Mouse (Mus musculus): ENCODE results near the gene Vps72.
"Not testable (repeated sequence)": the region's sequence is repeated elsewhere in the genome, so short reads cannot be mapped to it uniquely, and the experiment has no call there.

Gene Vps72

DNA sequence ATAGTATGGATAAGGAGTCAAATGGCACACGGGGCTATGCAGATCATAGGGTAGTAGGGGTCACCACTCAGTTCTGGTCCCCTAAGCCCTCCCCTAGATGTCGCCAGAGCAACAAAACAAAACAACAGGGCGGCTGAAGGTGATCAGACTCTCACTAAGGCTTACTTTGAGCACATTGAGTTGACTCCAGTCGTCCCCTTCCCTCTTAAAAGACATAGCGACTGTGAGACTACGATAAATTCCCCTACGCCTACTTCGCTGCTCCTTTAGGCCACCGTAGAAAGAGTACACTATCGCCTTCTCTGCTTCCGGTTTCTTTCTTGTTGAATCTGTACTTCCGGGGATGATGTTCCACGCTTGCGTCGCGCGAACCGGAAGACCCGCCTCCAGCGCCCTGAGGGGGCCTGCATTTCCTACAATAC, 22.9 kb downstream of the Vps72 start, which contains the start of the genes Scnm1 and Lysmd1:
Gene Scnm1, minus strand, starts transcription at position 332 of the 422 bp plus-strand sequence.
Gene Lysmd1, plus strand, starts transcription at position 409 of the 422 bp plus-strand sequence.
- peak; percentile 82 for DNase-seq (ENCODE audit: low read depth)

DNA sequence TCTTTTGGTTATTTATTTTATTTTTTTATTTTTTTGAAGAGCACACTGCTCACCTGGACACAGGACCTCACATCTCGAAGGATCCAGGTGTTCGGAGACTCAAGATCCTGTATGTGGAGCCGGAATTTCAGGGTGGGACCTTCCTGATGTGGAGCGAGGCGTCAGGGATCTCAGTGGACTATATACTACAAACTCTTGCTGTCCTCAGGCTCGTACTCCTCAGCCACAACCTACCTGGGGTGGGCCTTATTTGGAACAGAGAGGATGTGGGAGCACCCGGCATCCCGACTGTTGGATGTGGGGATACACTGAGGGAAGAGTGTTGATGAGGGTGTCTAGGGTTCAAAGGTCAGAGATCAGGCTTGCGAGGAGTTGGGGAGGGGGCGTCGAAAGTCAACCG, 23.3 kb downstream of the Vps72 start:
- not testable (repeated sequence) for DNase-seq (ENCODE audit: low read depth)

DNA sequence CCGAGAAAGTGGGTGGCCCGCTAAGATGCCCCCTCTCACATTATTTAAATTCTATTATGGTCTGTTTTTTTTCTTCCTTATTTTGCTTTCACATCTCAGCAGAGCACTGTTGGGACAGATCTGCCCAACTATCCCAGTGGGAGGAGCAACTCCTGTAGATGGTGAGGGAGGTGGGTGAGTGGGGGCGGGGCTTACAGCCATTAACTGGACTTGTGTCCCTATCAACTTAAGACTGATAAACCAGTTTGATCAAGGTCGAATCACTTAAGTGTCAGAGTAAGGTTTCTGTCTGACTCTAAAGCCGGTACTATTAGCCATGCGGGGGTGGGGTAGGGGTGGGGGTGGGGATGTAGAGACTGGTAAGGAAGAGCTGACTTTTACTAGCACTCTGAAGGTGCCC, 24.2 kb downstream of the Vps72 start:
- no peak for DNase-seq (ENCODE audit: low read depth)

DNA sequence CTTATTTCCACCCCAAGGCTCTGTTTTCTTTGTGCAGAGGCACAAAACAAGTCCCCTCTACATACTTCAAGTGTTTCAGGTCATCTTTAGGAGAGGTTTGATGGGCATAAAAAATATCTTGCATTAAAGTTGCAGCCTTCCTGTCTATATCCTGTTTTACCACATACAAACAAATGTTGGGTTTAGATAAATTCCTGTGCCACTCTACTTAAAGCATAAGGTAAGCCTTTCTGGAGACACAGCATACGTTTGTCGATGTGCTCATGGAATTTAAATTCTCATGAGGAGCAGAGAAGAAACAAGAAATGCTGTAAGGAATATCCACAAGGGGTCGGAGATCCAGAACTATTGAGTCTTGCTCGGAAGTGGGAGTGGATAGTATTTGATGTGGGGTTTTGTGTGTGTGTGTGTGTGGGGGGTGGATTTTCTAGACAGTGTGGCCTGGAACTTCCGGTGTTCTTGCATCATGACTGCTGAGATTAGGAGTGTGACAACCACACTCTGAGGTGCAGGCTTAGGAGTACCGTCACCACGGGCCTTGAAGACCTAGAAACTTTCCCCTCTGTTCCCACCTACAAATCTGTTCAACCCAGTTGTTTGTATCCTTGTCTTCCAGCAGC, 24.7 kb downstream of the Vps72 start:
- DNase-seq (ENCODE audit: low read depth), result no peak

DNA sequence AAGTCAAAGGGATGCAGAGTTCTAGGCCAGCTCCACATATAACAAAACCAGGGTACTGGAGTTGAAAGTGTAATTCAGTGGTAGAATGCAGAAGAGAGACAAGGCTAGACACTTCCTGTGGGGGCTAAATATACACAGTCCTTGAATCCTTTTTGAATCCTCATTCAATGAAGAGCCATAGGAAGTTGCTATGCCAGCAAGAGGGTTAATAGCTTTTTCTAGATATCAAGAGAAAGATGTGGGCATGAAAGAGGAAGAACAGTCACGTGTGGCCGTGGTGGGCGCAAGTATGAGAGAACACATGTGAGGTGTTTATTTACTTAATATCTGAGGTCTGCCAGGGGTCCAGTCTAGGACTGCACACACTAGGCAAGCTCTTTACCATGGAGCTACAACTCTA, 25.5 kb downstream of the Vps72 start:
- no peak for DNase-seq (ENCODE audit: low read depth)

DNA sequence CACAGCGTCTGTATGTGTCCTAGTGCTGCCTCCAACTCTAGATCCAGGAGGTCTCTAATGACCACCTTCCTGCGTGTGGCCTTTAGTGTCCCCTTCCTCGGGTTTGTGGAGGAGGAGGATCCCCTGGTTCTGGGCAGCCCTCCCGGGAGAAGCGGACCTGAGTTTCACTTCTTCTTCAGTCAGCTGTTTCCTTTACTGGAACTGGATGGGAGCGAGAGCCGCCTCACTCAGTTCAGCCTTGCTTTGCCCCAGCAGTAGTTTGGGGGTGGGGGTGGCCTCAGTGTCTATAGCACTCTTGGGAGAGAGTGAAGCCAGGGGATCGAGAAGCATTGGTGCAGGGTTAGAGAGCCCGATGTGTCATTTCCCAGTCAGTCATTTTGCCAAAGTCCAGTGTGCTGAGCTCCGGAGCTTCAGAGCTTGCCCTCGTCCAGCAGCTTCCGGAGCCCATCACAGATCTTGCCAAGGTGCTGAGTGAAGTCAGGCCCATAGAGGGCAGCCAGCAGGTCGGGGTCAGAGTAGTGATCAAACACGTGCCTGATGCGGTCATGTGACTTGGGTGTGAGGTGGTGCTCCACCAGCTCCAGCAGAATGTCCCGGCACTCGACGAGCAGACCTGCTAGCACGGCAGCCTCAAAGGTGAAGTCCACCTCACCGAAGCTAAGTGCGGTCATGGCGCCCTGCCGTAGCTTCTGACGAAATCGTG, 28.9 kb downstream of the Vps72 start:
- no peak for DNase-seq (ENCODE audit: low read depth)

DNA sequence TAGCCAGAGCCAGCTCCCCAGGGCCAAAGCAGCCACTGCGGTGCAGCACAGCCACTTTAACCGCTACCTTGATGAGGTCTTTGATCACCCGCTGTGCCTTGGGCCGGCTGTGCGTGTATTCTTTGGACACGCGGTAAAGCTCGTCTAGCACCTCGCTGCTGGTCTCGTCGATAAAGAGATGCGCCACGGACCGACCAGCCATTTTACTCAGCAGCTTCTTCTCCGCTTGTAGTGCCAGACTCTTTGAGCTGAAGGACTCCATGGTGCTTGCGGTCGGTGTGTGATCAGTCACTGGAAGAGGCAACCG, 29.4 kb downstream of the Vps72 start:
- DNase-seq (ENCODE audit: low read depth), result no peak

DNA sequence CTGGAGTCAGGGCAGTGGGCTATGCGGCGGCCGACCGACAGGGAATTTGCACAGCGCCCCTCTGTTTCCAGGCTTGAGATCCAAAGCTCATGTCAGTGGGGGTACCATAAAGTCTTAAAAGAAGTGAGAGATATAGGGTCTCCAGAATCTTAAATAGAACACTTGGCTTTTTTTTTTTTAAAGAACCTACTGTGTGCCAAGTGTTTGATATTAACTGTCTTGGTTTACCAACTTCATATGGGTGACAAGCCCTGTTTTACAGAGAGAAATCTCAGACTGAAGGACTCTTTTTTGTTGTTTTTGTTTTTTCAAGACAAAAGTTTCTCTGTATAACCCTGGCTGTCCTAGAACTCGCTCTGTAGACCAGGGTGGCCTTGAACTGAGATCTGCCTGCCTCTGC, 30.0 kb downstream of the Vps72 start:
- DNase-seq (ENCODE audit: low read depth), result no peak

DNA sequence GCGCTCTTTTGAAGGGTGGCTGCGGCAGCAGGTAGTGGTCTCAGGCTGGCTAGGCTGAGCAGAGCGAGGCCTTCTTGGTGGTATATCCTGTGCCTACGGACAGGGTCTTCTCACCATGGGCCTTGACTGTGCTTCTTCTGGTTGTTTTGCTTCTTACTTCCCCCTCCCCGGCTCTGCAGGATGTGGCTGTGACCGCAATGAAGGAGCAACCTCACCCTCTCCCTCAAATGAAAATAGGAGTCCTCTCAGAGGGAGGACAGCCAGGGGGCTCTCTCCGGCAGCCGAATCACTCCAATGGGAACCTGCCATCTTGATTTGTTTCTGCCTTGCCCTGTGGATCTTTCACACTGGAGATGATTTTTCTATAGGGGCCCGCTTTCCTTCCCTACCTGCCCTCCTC, 30.7 kb downstream of the Vps72 start:
- DNase-seq (ENCODE audit: low read depth), result no peak

DNA sequence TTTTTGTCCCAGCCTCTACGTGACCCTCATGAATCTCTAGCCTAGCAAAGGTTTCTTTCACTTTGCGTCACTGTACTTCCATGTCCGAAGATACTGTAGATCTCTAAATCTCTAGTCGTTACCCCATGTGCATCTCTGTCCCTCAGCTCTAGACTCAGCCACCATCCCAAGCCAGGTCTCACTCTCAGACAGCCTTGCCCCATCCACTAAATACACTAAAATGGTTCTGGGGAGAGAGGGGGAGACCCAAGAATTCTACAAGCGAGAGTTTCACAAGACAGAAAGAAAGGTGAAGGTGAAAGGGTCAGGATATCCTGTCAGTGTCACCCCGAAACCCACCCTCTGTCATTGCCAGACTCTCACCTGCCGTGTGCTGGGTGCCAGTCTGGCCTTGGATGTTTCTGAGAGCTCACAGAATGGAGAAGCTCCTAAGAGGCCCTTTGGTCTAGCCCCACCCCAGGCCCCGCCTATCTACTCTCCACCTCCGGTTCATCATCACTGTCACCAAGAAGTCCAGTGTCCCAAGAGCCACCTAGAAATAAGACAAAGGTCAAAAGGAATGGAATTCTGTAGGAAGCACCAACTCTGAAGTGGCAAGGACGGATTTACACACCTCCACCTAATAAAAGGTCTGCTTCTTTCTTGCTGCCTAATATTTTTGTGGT, 31.3 kb downstream of the Vps72 start, which contains the start of gene Tnfaip8l2:
Gene Tnfaip8l2, minus strand, starts transcription at position 409 of the 665 bp plus-strand sequence.
- DNase-seq (ENCODE audit: low read depth), result no peak

DNA sequence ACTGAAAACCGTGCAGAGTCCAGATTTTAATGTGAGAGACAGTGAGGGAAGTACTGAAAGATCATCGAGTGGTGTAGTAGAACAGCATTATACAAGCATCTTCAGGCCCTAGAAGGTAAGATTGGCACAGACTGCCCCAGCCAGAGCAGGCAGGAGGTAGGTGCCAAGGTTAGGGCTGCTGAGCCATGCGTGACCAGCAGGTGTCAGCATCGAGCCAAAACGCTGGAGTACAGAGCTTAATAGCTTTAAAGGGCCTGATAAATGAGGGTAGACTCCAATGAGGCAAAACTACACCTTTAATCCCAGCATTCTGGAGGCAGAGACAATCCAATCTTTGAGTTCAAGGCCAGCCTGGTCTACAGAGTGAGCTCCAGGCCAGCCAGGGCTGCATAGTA, 31.8 kb downstream of the Vps72 start:
- peak; percentile 64 for DNase-seq (ENCODE audit: low read depth)

DNA sequence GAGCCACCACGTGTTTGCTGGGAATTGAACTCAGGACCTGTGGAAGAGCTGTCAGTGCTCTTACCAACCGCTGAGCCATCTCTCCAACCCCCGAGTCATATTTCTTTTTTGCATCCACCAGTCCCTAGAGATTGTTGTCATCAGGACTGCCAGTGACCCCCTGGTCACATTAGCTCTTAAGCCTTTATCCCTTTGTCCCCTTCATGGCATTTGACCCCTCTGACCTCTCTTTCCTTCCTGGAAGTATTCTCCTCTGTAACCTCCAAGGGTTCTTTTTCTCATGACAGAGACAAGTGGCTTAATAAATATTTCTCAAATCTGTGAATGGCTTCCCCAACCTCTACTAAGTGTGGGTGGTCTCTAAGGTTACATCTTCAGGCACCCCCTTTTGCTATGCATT, 37.1 kb downstream of the Vps72 start:
- DNase-seq (ENCODE audit: low read depth), result no peak

DNA sequence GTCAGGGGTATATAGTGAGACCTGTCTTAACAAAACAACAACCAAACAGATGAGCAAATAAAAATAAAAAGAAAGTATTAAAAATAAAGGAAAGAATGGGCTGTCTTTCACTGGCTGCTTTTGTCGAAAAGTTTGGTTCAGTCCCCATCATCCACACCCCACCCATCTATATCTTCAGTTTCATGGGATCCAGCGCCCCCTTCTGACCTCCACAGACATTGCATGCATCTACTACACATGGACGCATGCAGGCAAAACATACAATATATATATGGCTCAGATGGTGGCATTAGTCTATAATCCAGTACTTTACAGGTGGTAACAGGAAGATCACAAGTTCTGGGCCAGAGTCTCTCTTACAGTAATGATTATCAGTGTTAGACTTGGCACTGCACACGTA, 43.1 kb downstream of the Vps72 start:
- DNase-seq (ENCODE audit: low read depth), result no peak

DNA sequence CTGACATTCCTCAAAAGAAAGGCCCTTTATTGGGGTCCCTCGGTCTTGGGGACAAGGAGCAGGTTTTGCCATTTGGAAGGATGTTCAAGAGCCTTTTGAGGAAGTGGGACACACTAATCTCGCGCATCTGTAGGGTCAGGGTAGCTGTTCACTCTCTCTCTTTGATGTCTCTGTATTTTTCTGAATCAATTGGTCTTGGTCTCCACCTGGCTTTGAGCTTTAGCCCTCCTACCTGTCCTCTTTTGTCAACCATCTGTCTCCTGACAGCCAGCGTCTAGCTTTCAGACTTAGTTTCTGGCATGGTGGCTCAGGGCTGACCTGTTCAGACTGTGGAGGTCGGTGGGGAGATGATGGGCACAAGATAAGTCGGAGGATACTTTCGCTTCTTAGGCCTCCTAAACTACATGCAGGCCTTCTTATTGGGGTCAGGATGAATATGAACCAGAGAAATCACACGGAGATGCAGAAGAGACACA, 48.7 kb downstream of the Vps72 start:
- DNase-seq (ENCODE audit: low read depth), result no peak

DNA sequence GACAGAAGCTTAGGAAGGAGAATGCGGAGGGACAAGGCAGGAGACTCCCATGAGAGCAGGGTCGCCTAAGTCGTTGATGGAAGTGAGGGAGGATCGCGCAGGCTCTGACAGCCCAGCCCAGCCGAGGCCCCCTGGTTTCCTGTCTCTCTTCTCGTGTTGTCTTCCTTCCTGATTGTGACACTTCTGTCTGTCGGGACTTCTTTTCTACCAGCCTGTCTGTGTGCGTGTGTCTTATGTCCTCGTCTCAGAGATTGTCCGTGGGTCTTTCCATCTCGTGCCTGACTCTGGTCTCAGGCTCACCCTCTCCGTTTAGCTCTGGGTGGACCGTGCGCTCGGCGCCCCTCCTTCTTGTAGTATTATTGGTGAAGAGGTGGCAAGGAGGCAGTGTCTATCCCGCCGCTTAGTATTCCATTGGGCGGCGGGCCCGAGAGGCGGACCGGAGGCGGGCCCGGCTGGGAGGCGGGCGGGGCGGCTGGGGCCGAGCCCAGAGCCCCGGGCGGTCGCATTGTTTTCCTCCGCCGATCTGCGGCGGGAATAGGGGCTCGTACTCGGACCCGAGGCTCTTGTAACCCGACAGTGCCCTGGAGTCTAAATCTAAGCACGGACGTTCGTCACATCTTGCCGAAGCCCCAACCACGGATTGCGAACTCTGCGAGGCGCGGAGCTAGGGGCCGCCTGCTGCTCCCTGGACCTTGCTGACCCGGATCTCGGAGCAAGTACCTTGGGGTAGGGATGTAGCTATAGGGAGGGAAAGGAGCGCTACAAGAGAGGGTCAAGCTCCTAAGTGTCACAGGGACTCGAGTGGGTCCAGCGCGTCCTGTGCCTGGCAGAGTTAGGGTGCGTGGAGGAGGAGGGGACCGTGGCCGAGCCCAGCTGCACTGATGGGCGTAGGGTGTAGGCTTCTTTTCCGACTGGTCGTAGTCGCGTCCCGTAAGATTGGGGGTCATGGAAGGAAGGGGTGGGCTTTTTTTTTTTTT, 49.5 kb downstream of the Vps72 start, which contains the start of gene Sema6c:
Gene Sema6c, plus strand, starts transcription at position 471 of the 977 bp plus-strand sequence.
- DNase-seq (ENCODE audit: low read depth), result peak; percentile 57

DNA sequence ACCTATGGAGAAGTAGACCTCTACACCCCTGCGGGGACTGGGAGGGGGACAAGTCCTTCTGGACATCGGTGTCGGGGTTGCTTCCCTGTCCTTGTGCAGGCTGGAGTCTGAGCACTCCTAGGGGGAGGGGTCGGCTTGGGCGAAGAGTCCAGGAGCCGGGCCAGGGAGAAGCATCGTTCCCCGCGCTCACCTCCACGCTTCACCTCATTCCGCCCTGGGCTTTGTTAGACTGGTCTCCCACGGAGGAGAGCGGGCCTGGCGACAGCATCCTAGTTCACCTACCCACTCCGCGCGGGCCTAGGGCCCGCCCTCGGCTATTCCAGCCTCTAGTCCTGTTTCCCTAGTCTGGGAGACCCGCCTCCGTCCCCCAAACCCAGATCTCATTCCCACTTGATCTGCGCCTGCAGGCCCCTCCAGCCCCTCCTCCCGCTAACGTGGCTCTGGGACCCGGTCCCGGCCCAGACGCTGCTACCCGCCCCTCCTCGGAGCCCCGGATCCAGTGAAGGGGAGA, 50.3 kb downstream of the Vps72 start:
- DNase-seq (ENCODE audit: low read depth), result no peak

DNA sequence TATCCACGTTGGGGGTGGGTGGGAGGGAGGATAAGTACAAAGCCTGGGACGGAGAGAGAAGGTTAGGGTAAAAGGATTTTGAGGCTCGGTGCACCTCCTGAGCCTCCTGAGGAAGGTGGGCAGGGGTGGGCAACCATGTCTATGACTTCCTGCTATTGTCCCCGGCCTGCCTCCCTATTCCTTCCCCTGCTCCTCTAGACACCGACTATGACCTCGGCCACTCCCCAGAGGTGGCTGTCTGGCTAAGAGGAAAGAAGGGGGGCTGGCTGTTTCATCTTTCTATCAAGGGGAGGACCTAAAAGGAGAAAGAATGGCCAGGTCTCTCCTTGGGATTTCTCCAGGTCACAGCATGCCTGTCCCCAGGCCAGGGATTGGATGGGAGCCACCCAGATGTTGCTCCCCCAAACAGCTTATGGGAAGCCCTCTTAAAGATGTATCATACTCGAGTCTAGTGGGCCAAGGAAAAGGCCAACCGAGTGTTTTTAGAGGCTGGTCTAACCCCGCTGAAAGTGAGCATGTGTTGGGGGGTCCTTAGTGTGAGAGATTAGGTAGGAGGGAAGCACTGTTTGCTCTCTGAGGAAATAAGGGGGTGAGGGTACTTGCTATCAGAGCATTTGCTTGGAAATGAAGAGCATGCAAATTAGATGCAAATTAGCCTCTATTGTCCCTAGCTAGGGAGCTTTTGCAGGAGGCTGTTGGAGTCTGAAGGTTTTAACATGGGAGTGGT, 51.0 kb downstream of the Vps72 start:
- DNase-seq (ENCODE audit: low read depth), result no peak

DNA sequence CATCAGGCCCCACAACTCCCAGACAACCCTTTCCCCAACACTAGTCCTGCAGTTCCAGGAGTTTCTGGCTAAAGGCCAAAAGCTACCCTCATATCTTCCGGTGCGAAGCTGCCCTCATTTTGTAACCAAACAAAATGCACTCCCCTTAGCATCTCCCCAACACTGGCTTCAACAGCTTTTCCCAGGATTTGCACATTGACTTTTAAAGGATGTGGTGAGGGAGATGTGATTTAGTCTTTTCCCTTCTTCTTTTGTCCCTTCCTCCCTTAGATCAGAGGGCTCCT, 51.5 kb downstream of the Vps72 start:
- no peak for DNase-seq (ENCODE audit: low read depth)

DNA sequence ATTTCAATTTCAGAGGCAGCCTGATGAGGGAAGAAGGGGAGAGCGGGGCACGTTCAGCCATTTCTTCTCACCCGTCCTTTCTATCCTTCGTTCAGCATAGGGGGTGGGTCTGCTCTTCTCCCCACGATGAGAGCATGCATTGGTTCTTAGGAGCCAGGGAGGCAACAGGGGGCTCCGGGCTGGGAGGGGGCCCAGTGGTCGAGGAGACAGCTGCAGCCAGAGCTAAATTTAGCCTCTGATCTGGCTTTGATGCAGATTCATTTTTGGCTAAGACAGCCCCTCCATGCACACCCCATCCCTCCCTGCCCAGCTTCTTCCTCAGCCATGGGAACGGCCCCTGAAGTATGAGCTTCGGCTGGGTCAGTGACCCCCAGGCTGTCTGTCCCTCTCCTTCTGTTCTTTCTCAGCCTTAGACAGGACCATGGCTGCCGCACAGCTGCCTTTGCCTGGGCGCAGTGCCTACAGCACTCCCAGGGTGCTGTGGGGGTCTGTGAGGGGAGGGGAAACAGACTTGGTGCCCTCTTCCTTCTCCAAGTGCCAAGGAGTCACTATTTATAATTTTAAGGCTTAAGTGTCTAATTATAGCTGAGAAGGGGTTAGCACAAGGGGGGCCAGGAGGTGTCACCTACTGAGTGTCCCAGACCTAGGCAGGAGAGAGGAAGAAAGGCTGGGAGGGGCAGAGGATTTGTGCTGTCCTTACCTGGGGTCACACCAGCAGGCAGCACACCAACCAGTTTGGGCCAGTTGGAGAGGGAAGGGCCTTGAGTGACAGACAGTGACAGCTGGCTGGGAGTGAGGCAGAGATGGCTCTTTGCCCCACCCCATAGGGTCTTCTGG, 52.8 kb downstream of the Vps72 start:
- no peak for DNase-seq (ENCODE audit: low read depth)

DNA sequence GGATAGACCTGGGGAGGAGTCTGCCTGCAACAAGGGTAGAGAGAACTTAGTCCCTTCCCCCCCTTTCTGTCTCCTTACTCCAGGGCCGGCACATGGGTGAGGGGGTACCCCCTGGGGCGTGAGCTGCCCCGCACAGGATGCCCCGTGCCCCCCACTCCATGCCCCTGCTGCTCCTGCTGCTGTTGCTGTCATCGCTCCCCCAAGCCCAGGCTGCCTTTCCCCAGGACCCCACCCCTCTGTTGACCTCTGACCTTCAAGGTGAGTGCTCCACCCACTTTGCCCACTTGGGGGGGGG, 53.4 kb downstream of the Vps72 start:
- DNase-seq (ENCODE audit: low read depth), result no peak

DNA sequence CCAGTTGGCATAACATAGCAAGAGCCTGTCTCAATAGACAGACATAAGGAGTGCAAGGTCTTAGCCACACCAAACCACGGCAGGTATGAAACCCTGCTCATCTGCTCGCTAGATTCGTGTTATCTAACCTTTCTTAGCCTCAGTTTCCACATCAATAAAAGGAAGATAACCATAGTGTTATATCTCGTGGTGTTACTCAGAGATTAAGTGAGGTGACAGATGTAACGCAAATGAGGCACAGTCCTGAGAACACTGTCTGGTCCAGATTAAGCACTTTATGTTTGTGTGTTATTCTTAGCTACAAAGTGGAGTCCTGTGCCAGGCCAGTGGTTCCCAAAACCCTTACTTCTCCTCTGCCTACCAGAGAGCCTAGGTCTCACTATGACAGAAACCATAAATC, 54.0 kb downstream of the Vps72 start:
- no peak for DNase-seq (ENCODE audit: low read depth)

All from fibroblast of lung, adult 2 months (primary cell).